Mouse (Mus musculus): Measurements from ENCODE around the gene Tiam1.

Tiam1 gene

DNA sequence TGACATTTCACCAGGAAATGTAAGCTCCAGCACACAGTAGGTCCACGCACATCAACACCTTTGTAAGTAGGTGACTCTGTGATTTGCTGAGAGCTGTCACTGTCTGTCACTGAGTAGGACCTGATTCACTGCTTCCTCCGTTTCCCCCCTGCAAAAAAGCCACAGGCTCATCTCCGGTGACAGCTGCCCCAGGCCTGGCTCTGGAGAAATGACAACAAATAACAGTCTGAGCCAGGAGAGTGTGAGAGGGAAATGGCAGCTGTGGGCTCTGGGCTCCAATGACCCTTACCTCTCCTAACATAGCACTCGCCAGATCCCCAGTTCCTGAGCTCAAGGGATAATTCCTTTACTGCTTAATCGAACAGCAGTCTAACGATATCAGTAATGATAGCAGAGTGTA lies 301.7 kb downstream of the Tiam1 start:
- no peak for DNase-seq (ENCODE audit: low read depth, low spot score)

DNA sequence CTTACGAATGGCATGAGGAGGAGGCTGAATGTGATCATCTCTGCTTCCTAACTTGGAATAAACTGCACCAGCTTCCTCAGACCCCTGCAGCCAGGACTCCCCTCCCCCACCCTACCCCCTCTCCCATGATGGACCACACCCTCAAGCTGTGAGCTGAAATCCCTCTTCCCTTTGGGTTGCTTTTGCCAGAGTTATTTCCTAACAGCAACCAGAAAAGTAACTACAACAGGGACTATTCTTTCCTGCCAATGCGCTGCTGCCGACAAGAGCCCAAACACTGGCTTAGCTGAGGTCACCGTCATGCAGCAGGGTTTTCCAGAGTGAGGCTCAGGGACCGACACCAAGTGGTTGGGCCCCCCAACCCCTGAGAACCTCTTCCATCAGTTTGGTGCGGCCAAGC lies 303.2 kb downstream of the Tiam1 start:
- DNase-seq (ENCODE audit: low read depth, low spot score): no peak

DNA sequence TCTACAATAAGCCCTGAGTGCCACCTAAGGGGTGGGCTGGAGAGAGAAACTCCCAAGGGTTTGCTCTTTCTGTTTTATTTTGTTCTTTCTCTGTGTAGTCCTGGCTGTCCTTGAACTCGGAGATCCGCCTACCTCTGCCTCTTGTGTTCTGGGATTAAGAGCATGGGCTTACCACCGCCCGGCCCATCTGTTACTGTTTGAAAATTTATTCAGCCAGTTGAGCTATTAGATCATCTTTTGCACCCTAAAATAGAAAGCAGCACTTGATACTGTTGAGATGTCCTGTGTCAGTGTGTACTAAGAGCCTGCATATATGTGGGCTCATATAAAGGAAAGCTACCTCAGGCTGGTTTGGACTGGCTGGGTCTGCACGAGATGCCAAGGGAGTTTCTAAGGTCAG lies 303.7 kb downstream of the Tiam1 start:
- no peak for DNase-seq (ENCODE audit: low read depth, low spot score)

DNA sequence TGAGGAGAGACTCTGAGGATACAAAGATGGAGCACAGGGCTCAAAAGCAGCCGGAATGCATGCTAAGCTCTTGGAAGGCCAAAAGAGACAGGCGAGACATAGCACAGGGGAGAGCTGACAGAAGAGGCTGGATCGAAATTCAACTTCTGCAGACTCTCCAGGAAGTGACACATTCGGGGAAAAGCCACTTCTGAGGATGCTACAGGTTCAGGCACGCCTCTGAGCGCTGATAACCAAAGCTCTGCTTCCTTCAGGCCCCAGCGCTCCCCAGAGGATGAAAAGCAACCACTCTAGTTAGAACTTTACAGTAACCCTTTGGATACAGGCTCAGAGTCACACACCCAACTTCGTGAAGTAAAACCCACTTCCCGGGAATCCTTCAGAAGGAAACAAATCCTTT lies 306.5 kb downstream of the Tiam1 start:
- DNase-seq (ENCODE audit: low read depth, low spot score): no peak

DNA sequence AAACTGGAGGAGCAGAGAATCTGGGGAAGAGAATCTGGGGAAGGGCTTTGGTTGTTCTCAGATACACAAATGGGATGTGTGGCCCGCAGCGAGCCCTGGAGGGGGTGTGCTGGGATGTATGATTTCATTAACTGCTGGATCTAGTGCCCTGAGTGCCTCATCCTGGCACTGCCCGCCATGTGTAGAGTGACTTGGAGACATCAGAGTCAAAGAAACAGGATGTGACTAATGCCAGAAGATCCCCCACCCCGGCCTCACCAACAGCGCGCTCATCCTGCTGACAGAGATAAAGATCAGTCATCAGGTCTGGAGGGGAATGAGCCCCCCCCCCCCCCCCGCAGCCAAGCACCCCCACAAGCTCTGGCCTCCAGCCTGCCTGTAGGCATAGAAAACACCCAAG lies 308.0 kb downstream of the Tiam1 start:
- DNase-seq (ENCODE audit: low read depth, low spot score): no peak

DNA sequence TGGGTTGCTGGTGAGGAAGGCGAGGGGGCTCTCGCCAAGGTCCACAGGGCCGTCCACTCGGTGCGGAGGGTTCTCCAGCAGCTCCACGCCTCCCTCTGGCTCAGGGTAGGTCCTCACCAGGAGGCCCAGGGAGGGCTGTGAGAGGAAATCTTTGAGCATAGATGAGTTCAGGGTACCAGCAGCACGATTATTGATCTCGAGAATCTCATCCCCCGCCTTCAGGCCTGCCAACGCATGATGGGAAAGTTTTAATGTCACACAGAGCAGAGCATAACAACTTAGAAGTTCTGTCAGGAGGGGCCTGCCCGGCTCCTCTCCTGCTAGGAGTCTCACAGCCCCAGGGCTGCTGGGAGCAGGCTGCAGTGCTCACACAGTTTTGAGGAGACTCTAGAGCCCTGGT lies 310.6 kb downstream of the Tiam1 start:
- no peak for DNase-seq (ENCODE audit: low read depth, low spot score)

DNA sequence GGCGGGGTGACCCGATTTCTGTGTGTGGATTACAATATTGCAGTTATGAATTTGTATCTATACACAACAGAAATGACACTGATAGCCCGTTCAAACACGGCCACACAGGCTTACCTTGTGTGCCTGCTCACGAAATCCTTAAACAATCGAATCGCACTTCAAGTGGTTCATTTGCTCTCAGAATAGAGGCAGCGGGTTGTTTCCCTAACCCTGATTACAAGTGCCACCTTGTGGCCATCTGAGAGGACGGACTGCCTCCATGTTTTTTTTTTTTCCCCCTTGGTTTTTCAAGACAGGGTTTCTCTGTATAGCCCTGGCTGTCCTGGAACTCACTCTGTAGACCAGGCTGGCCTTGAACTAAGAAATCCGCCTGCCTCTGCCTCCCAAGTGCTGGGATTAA lies 312.4 kb downstream of the Tiam1 start:
- DNase-seq (ENCODE audit: low read depth, low spot score): no peak

DNA sequence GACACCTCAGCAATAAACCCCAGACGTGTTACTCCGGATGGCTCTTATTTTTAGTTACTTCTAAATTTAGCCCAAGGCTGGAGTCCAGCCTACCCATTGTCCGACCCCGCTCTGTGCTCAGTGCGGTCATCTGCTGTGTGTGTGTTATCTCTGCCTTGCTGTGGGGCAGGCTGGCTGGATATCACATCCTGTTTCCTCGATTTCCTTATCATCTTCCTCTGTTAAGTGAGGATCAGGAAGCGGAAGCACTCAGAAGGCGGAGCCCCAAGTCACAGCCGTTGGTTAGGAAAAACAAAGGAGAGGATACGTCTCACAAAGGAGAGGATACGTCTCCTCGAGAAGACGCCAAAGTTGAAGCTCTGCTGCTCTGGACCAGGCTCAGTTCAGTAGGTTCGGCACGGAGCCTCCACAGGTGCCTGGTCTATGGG lies 313.3 kb downstream of the Tiam1 start:
- no peak for DNase-seq (ENCODE audit: low read depth, low spot score)

DNA sequence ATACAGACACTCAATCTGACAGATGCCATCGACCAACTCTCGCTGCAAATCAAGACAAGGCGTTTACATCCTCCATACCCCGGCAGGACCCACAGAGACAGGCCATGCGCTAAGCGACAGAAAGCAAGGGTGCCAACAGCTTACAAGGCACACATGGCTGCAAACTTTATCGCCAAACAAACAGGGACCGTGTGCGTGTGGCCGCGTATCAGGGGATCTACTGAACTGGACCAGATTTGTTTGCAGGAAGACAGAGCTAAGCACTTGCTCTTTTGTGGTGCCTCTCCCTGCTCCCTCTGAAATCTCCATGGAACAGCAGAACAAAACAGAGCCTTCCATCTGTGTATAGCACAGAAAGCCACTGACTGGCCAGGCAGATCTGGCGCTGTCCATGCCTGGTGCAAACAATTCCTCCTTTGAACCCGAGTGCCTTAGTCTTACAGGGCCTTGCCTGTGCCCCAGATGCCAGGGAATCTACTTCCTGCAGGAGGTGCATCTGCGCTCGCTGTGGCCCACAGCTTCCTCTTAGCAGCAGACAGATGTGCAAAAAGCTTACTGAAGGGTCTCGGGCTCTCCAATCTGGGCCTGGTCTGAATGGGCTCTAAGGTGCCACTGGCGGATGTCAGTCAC lies 316.0 kb downstream of the Tiam1 start:
- no peak for DNase-seq (ENCODE audit: low read depth, low spot score)

DNA sequence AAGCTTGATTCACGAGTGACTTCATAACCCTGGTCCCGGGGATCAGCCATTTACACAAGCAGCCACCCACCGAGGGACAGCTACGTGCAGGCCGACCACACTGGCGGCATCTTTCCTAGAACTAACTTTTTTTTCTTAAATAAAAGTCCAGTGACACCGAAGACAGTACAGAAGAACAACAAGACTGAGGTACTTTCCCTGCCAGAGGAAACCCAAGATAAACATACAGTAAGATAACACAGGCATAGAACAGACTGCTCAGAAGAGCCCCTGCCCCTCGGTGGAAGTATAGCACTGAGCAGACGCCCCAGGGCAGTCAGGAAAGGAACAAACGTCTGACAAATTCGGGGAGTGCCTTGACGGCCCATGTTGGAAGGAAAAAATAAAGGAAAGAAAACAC lies 317.7 kb downstream of the Tiam1 start:
- DNase-seq (ENCODE audit: low read depth, low spot score): no peak

DNA sequence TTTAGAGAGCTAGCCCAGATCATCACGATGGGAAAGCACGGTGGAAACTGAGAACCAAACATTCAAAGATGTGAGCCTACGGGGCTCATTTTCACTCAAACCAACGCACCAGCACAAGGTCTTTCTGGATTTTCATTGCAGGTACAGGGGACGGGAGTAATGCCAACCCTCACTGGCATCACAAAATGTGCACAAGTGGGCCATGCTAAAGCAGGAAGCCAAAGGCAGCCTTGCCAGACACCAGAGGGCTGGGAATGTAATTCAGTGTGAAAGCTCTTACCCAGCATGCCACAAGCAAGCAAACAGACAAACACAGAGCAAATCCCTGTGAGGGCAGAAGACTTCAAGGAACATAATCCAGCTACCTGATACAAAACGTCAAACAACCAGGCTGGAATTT lies 320.7 kb downstream of the Tiam1 start:
- DNase-seq (ENCODE audit: low read depth, low spot score): no peak

DNA sequence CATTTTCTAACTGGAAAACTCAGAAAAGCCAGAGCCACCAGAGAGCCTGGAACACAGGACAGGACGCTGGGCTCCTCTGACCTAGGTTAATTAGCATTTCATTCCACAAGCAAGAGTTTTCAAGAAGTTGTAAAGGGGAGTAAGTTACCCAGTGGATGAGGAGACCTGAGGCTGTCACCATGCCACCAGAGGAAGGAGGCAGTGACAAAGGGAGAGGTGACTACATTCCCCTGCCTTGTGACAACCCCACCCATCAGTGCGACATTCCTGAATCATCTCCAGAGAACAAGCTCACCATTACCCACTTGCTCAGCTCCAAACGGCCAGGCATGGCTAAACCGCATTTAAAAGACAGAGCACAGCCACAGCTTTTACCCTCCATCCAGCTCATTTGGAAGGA lies 324.9 kb downstream of the Tiam1 start:
- DNase-seq (ENCODE audit: low read depth, low spot score): no peak

DNA sequence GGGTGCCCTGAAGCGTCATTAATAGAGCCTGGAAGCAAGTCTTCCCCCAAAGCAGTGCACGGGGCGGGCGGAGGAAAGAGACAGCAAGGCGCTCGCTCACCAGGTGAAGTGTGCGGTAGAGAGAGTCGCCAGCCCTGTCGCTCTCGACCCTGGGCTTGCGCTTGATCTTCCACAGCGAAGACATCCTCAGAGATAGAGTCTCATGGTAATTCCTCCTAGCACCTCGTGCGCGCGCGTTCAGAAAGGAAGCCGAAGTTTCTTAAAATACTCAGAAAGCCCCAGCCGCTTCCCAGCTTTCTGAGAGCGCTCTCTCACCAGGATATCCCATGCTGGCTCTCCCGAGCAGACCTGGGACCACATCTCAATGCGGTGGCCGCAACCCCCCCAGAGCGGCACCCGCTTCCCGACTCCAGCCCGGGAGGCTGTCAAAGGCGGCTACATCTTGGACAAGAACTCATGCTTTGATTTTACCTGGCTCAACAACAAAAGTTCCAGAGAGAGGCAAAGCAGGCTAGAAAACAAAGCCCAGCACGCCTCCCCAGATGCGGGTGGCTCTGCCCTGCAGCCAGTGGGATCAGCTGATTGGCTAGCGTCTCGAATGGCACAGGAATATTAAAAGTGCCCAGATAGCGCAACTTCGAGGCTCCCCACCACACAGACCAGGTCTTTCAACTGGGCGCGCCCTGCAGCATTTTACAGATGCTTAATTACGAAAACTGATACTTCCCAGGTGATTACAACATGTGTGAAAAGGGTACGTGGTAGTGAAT lies 325.5 kb downstream of the Tiam1 start:
- DNase-seq (ENCODE audit: low read depth, low spot score): no peak

DNA sequence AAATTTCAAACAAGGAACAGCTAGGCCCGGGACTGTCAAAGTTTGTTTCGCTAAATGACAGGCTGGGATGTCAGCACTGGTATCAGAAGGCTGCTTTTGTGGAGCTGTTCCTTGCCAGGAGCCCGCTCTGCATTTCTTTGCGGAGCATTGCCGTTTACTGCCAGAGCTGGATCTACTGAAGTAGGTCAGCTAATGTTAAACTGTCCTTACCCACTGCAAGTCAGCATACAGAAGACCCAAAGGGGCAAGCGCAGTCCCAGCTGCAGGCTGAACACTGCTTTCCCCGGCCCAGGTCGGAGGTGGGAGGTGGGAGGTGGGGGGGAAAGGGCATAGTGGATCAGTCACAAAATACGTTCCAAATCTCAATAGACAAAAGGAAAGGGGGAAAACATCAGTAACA lies 326.3 kb downstream of the Tiam1 start:
- DNase-seq (ENCODE audit: low read depth, low spot score): no peak

DNA sequence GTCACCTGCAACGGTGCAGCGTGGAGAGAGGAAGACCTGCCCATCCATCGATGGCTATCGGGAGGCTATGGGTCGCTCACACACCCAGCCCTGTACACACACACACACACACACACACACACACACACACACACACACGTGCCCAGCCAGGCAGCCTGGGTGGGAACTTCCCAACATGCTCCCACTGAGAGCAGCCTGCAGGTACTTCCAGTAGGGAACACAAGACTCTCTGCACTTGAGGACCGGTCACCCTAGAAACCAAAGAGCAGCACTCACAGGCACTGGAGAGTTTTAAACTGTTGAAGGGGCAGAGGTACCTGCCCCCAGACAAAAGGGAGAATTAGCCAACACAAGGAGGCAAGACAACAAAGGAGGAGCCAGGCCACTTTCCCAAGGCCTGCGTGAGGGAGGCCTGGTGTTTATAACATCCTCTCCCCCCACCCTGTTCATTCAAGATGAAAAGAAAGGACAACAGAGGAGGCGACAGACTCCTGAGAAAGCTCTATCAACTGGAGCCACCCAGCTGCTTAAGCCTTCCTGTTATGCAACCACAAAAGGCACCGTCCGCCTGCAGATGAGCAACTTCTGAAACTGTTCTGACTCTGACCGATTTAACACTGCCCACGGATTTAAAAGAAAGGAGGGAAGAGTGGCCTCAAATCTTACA lies 326.9 kb downstream of the Tiam1 start:
- DNase-seq (ENCODE audit: low read depth, low spot score): no peak

DNA sequence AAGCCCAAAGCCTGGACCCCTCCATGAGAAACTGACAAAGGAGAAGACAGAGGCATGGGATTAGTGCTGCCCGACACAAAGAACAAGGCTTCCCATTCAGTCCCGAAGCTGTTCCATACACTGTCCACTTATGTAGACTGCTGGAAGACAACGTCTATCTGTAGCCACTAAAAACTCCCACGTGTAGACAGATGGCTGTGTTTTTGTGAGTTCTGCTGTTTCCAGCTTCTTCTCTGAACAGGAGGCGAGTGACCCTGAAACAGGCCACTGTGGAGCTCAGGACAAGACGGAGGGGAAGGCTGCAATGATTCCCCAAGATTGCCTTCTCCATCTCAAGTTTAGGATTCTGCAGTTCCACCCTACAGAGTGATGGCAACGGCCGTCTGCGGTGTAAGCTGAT lies 330.0 kb downstream of the Tiam1 start:
- DNase-seq (ENCODE audit: low read depth, low spot score): no peak

DNA sequence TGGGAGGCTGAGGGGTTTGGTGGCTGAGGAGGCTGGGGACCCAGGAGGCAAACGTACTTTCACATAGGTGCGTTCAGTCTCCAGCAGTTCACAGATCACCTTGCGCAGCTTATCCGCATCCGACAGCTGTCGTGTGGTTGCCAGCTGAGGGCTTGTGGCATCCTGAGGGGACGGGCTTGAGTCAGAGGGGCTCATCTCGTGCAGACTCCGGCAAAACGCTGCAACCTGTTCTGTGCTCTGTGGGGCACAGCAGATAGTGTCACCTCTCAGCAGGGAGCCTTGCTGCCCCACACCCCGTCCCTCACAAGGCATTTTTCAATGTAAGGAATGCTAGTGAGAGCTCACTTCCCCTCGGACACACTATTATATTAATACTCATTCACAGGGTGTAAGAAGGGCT lies 330.7 kb downstream of the Tiam1 start:
- DNase-seq (ENCODE audit: low read depth, low spot score): no peak

DNA sequence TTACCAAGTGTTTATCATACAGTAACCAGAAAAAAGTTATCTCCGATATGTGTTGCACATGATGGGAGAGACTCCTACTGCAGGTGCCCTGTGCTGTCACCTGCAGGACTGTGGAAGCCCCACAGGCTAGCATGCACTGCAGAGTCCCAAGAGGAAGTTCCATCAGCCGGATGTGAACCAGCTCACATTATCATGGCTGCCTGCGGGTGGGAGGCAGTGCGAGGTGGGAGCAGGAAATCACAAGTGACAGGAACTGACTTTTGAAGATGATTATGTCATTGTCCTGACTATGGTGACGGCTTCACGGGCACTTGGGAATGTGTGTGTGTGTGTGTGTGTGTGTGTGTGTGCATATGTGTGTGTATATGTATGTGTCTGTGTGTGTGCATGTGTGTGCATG lies 333.2 kb downstream of the Tiam1 start:
- no peak for DNase-seq (ENCODE audit: low read depth, low spot score)

DNA sequence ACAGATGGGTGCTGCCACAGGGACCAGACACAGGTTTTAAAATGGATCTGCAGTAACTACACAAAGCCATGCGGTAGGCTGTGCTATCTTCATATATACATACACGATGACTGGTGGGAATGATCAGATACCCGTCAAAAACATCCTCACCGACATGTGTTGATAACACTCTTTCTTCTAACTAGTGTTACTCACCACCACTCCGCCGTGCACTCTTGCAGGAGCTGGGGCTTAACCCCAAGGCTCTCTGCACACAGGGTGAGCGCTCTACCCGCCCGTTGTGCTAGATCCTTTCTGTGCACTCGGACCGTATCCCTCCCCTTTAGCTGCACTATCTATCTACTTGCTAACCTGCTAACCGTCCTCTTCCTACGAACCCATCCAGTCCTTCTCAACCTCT lies 335.4 kb downstream of the Tiam1 start:
- no peak for DNase-seq (ENCODE audit: low read depth, low spot score)

DNA sequence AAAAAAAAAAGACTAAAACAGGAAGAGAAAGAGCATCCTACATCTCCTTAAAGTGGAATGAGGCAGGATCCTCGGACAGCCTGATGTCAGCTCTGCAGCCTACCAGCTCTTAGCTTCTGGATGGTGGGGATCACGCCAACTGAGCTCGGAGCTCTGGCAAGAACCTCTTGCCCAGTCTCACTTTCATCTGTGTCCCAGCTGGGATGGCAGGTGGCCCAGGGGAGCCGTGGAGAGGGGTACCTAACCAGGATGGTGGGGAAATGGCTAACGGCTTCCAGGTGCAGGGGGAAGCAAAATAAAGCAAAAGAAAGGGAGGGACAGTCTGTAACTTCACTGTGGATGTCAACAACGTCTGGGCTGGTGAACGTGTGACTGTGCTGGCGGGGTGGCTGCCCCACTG lies 337.6 kb downstream of the Tiam1 start:
- DNase-seq (ENCODE audit: low read depth, low spot score): no peak

DNA sequence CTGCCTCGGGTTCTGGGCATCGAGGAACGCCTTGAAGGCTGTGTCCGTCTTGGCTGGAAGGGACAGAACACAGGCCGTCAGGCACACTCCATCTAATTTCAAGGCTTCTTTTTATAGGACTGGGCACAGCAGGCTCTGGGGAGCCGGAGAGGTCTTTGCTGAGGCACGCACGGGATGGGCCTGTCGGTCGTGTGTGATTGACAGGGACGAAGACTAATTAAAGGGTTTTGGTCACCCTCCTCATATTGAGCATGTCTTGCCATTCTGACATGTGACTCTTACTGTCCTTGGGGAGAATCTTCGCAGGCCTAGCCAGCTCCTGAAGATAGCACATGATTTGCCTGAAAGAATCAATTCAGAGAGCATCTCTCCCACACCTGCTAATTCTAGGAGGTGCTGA lies 338.4 kb downstream of the Tiam1 start:
- no peak for DNase-seq (ENCODE audit: low read depth, low spot score)

DNA sequence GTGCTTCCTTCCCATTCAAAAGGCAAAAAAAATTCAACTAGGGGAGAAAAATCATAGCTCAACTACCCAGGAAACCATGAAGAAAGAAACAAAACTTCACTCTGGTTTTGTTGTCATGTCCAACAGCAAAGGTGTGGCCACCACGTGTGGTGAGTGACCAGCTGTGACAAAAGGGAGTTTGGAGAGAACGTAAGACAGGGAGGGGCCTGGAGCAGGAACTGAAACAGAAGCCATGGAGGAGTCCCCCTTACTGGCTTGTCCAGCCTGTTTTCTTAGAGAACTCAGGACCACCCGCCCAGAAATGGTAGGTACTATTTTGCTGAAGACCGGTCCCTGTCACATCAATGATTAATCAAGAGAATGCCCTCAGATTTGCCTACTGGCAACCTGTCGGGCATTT lies 342.1 kb downstream of the Tiam1 start:
- DNase-seq (ENCODE audit: low read depth, low spot score): no peak

DNA sequence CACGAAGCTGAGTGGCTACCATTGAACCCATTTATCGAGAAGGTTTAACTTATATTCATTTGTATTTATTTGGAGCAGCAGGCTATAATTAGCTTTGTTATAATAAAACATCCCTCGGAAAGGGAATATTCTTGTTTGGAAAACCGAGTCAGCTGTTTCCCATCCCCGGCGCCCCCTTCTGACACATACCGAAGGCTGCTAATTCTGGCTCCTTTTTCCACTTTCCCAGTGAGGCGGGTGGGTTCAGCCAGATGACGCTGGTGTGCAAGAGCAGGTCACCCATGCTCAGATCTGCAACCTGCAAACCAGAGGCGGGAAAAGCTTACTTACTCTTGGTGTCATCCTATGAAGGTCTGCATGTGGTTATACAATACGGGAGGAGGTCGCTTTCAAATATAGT lies 343.8 kb downstream of the Tiam1 start:
- no peak for DNase-seq (ENCODE audit: low read depth, low spot score)
